Mouse (Mus musculus) neural tube, embryonic 11.5 days (tissue): ENCODE measurements around the gene Camkk1. TPM values are rescaled to one million over a fixed set of nuclear protein-coding genes. Genes with fewer than 3 reads are reported as not detected.

Experiments
- ATAC-seq: fragments of 200-750 bp; cut with Nextera tagmentation; 2 replicates; pipeline ENCODE4 v1.8.0; 2017; ENCODE audit warnings: moderate number of reproducible peaks, mild to moderate bottlenecking, moderate TSS enrichment, moderate library complexity; ENCODE audit not compliant: insufficient read depth, low FRiP score, low TSS enrichment
- DNase-seq: peaks from one replicate; pipeline ENCODE4 v3.0.0-alpha.2; 2015; ENCODE audit warnings: low spot score
- H3K27ac ChIP-seq: fragments of 300-500 bp; sonication (generic); 2 replicates; pipeline ENCODE4 v1.5.1; 2014; ENCODE audit warnings: low read depth, mild to moderate bottlenecking, low read length
- H3K27me3 ChIP-seq: fragments of 300-500 bp; sonication (generic); 2 replicates; pipeline ENCODE4 v1.6.1; 2014; ENCODE audit warnings: mild to moderate bottlenecking, low read length, mixed read lengths; ENCODE audit not compliant: control insufficient read depth, insufficient read depth
- H3K36me3 ChIP-seq: fragments of 300-500 bp; sonication (generic); 2 replicates; pipeline ENCODE4 v1.6.1; 2014; ENCODE audit warnings: mild to moderate bottlenecking, low read length, moderate library complexity, mixed read lengths; ENCODE audit not compliant: control insufficient read depth, insufficient read depth
- H3K4me1 ChIP-seq: fragments of 300-500 bp; sonication (generic); 2 replicates; pipeline ENCODE4 v1.6.1; 2014; ENCODE audit warnings: low read length, mixed read lengths; ENCODE audit not compliant: control insufficient read depth, insufficient read depth
- H3K4me2 ChIP-seq: fragments of 300-500 bp; sonication (generic); 2 replicates; pipeline ENCODE4 v1.6.1; 2014; ENCODE audit warnings: low read depth, mild to moderate bottlenecking, moderate library complexity
- H3K4me3 ChIP-seq: fragments of 300-500 bp; sonication (generic); 2 replicates; pipeline ENCODE4 v1.5.1; 2014; ENCODE audit warnings: low read depth, low read length
- H3K9ac ChIP-seq: fragments of 300-500 bp; sonication (generic); 2 replicates; pipeline ENCODE4 v1.6.1; 2014; ENCODE audit warnings: mild to moderate bottlenecking, low read length
- H3K9me3 ChIP-seq: fragments of 300-500 bp; sonication (generic); 2 replicates; pipeline ENCODE4 v1.6.1; 2016; ENCODE audit warnings: low read length; ENCODE audit not compliant: control insufficient read depth
- WGBS: fragments of 180-500 bp; shearing (Covaris S2); extraction: QIAGEN DNeasy Blood & Tissue Kit; methylation state at CpG from one replicate; pipeline ENCODE4 v1.1.7; 2014; 5-methylcytosine and 5-hydroxymethylcytosine counted together
- polyA plus RNA-seq: library from polyadenylated mRNA; unstranded; fragments of >200 nt; fragmentation: Nextera tagmentation; extraction: Ambion mirVana; gene quantifications from 2 replicates; pipeline ENCODE4 v1.2.1, GENCODE M21; 2014

The Camkk1 gene
- polyA plus RNA-seq, 1 experiment from 2014 or later: 6.5 TPM

DNA sequence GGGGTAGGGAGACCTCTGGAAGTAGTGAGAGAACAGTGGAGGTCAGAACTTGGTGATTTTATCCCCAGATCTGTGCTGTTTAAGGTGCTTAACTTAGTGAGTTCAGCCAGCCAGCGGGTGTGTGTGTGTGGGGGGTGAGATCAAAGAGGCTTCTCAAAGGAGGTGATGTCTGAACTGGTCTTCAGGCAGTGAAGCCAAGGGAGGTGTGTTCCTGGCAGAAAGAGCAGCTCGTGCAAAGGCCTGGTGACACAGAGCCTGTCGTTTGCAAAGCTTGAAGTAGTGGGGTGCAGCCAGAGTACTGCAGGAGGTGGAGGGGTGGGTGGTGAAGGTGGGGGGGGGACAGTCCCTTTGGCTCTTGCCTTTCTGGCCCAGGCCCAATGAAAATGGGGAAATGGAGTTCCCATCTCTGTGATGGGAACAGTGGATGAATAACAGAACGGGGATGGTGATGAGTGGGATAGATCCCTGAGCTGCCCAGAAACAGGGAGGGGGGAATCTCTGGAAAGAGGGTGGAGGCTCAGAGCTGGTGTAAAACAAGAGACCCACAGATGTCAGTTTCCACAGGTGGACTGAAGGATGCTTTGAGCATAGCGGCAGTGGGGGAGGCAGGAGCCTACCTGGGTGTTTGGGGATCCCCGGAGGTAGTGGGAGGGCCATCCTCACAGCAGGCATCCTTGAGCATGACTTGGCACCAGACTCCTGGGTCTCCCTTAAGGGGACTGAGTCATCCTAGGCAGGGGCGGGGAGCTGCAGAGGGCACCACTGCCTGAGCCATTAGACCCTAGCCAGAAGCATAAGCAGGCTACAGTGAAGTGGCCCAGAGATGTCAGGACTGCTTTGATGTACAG, 2.4 kb downstream of the Camkk1 start:
- no peak overlapping the region for H3K4me2 ChIP-seq
- H3K4me3 ChIP-seq: no peak overlapping the region
- WGBS: 52% methylated on average over 7 of the region's 7 CpGs
- ATAC-seq (no peak), DNase-seq (no peak)
- no peaks in the 10 kb centered on the region for H3K36me3 ChIP-seq
- peaks cover 7% of the 10 kb centered on the region for H3K4me1 ChIP-seq
- no peaks in the 10 kb centered on the region for H3K9me3 ChIP-seq
- H3K27me3 ChIP-seq: peaks cover 18% of the 10 kb centered on the region
- H3K9ac ChIP-seq: no peak overlapping the region
- H3K27ac ChIP-seq: no peak overlapping the region

DNA sequence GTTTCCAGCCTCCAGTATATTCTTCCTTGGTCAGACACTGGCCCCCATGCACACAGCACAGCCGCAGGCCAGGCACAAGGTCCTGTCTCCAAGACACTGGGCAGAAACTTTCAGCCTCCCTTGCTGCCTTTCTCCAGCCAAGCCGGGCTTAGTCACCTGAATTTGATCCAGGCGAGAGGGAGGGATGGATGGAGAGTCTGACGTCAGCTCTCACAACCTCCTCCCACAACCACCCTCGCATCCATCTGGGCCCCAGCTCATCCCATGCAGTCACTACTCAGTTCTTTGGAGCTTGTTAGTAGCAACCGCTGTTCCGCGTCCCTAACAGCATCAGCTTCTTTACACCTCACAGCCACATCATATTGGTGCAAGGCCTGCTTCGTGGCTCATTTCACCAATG, 4.3 kb downstream of the Camkk1 start:
- Histone ChIP-seq H3K4me2 (no peak overlapping the region), H3K27me3 (peaks cover 18% of the 10 kb centered on the region), H3K9ac (no peak overlapping the region), H3K9me3 (no peaks in the 10 kb centered on the region), H3K36me3 (no peaks in the 10 kb centered on the region), H3K4me1 (peaks cover 7% of the 10 kb centered on the region), H3K4me3 (no peak overlapping the region), H3K27ac (no peak overlapping the region)
- DNase-seq (no peak), ATAC-seq (no peak)
- WGBS: 63% methylated on average over 9 of the region's 9 CpGs

DNA sequence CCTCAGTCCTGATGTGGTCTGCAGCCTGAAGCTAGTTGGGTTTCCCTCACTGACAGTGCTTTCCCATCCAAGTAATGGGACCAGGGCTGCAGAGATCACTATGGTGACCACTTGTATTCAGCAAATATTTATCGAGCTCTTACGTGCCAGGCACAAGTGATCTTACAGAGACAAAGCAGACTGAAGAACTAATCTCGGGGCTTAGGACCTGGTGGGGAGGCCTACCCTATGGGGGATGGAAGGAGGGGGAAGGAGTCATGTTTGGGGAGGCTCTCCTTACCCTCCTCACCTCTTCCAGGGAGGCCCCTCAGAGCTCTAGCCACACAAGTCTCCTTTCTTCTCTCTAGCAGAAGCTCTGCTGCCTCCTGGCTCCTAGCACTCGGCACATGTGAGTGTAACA, 5.0 kb downstream of the Camkk1 start:
- Histone ChIP-seq H3K36me3 (no peaks in the 10 kb centered on the region), H3K27me3 (peaks cover 18% of the 10 kb centered on the region), H3K4me1 (peaks cover 3% of the 10 kb centered on the region; the same call in 1 of the 2 replicates), H3K27ac (no peak overlapping the region), H3K9me3 (no peaks in the 10 kb centered on the region), H3K9ac (no peak overlapping the region), H3K4me3 (no peak overlapping the region), H3K4me2 (no peak overlapping the region)
- ATAC-seq (no peak), DNase-seq (no peak)
- WGBS: 64% methylated on average over 4 of the region's 4 CpGs

DNA sequence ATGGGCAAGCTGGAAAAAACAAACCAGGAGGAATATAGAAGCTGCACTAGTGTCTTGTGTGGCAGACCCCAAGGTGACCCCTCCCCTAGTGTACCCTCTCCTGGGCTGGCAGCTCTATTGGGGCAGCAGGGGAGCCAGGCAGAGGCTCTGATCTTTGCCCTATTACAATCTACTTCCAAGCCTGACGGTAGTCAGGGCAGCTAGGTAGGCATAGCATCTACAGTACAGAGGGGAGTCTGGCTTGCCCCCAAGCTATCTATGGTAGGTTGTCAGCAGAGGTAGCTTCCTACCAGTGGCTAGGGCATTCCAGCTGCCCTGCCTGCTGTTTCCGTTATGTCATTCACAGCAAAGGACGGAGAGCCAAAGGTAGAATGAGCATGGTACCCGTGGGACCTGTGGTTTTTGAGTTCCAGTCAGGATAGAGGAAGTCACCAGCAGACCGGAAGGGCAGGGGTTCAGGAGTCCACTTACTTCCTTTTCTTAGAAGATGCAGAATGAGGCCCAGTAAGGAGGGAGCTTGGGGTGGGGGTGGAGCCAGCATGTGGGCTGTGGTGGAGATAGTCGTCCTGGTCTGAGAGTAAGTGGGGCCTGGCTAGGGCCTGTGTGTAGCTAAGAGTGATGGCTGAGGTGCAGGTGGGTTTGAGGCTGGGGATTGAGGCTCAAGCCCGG, 5.6 kb downstream of the Camkk1 start:
- H3K4me1 ChIP-seq: peaks cover 3% of the 10 kb centered on the region; the same call in 1 of the 2 replicates
- DNase-seq (no peak), ATAC-seq (no peak)
- no peak overlapping the region for H3K9ac ChIP-seq
- H3K9me3 ChIP-seq: no peaks in the 10 kb centered on the region
- no peak overlapping the region for H3K27ac ChIP-seq
- WGBS: 66% methylated on average over 7 of the region's 7 CpGs
- no peak overlapping the region for H3K4me3 ChIP-seq
- H3K4me2 ChIP-seq: no peak overlapping the region
- H3K27me3 ChIP-seq: peaks cover 16% of the 10 kb centered on the region
- H3K36me3 ChIP-seq: no peaks in the 10 kb centered on the region

DNA sequence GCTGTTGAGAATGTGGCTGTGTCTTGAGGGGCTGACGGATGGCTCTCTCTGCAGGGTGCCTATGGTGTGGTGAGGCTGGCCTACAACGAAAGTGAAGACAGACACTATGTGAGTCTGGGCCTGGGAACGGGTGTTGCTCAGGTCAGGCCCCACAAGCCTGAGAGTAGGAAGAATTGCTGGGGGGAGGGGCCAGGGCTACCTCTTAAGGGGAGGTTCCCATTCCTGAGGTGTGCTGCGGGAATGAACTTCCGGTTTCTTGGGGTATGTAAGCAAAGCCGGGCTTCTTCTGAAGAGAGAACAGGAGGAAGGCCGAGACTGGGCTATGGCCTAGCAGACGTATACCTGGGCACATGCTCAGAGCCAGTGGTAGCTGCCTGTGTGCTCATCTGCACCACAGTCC, 8.2 kb downstream of the Camkk1 start:
- no peak overlapping the region for H3K4me2 ChIP-seq
- no peak overlapping the region for H3K27ac ChIP-seq
- no peak overlapping the region for H3K4me3 ChIP-seq
- no peaks in the 10 kb centered on the region for H3K9me3 ChIP-seq
- DNase-seq: no peak
- peaks cover 4% of the 10 kb centered on the region; the same call in 1 of the 2 replicates for H3K4me1 ChIP-seq
- no peak overlapping the region for H3K9ac ChIP-seq
- H3K27me3 ChIP-seq: no peaks in the 10 kb centered on the region
- no peak for ATAC-seq
- 47% methylated on average over 8 of the region's 8 CpGs for WGBS
- no peaks in the 10 kb centered on the region for H3K36me3 ChIP-seq

DNA sequence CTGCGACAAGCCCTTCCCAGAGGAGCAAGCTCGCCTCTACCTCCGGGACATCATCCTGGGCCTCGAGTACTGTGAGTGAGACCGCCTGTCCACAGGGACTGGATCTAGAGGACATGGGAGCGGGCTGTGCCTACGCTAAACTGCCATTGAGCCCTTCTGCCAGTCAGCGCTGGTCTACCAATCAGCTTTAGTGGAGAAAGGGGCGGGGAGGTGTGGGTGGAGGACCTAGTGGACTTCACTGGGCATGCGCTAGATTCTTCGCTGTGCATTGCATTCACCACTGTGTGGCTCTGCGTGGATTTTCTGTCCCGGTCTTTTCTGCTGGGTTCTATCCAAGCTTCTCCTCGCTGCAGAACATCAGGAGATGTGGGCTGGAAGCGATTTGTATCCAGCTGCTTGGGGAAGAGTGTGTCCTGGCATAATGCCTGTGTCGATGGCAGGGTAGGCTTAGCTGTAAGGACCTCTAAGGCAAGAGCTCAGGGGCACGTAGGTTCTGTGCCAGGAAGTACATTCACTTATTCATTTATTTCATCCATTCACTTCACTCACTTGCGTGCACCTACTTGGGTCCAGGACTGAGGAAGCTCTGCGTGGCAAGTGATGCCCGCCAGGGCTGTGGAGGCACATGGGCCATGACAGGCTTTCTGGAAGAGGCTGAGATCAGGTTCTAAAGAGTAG, 12.2 kb downstream of the Camkk1 start:
- H3K9me3 ChIP-seq: no peaks in the 10 kb centered on the region
- H3K4me3 ChIP-seq: no peak overlapping the region
- H3K27me3 ChIP-seq: no peaks in the 10 kb centered on the region
- no peaks in the 10 kb centered on the region for H3K36me3 ChIP-seq
- WGBS: 26% methylated on average over 20 of the region's 20 CpGs
- H3K27ac ChIP-seq: 0 out of 2 replicates have a peak overlapping the region, but pooled peaks have one; percentile 44
- peak overlapping the region; percentile 54 for H3K4me2 ChIP-seq
- peak; percentile 88 for DNase-seq
- H3K9ac ChIP-seq: peak overlapping the region; percentile 8
- ATAC-seq: peak; percentile 87
- H3K4me1 ChIP-seq: peaks cover 4% of the 10 kb centered on the region; the same call in 1 of the 2 replicates

DNA sequence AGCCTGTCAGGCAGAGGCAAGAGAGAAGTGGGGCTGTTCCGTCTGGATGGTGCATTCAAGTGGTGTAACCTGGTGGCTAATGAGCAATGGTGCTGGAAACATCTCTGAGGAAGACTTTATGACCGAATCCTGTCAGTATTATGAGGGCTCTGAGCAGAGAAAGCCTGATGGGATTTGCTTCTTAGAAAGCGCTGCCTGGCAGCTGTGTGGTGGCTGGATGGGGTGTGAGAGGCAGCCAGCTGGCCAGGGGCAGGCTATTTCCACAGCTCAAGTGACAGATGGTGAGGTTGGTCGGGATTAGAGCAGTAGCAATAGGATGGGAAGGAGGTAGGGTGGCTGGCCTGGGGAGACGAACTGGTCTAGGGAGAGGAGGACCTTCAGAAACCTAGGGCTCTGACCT, 12.7 kb downstream of the Camkk1 start:
- Histone ChIP-seq H3K27ac (0 out of 2 replicates have a peak overlapping the region, but pooled peaks have one; percentile 44), H3K27me3 (no peaks in the 10 kb centered on the region)
- peak; percentile 9; the same call in 1 of the 2 replicates for ATAC-seq

DNA sequence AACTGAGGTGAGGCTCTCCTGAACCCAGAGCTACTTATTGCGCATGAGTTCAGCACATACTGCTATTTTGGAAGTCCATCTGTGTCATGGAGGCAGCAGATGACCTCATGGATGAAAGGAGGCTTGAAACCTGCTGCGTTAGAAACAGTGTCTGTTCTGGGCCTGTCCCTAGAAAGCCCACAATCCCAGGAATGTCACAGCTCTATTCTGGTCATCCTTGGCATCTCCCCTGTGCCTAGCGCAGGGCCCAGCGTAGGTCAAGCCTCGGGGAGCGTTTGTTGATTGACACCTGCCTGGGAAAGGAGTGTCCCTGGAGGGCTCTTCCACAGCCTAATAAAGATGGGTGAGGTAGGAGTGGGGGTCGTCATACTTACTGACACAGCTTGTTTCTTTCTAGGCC, 17.3 kb downstream of the Camkk1 start:
- H3K4me2 ChIP-seq: no peak overlapping the region
- H3K9ac ChIP-seq: no peak overlapping the region
- peaks cover 3% of the 10 kb centered on the region; the same call in 1 of the 2 replicates for H3K4me1 ChIP-seq
- no peaks in the 10 kb centered on the region for H3K9me3 ChIP-seq
- H3K27me3 ChIP-seq: no peaks in the 10 kb centered on the region
- ATAC-seq (no peak), DNase-seq (no peak)
- 83% methylated on average over 7 of the region's 7 CpGs for WGBS
- H3K36me3 ChIP-seq: no peaks in the 10 kb centered on the region
- H3K4me3 ChIP-seq: no peak overlapping the region
- no peak overlapping the region for H3K27ac ChIP-seq

More for the DNA sequence above, 12.7 kb downstream of the Camkk1 start:
- H3K9me3 ChIP-seq: no peaks in the 10 kb centered on the region
- peaks cover 4% of the 10 kb centered on the region; the same call in 1 of the 2 replicates for H3K4me1 ChIP-seq
- H3K36me3 ChIP-seq: no peaks in the 10 kb centered on the region
- no peak overlapping the region for H3K4me2 ChIP-seq
- WGBS: 43% methylated on average over 5 of the region's 5 CpGs
- no peak for DNase-seq
- no peak overlapping the region for H3K4me3 ChIP-seq
- no peak overlapping the region; the same call in 1 of the 2 replicates for H3K9ac ChIP-seq
